Mouse (Mus musculus): ENCODE data around the gene 4930535I16Rik.

- TF ChIP-seq CTCF (IDR thresholded peaks at IDR 0.05; ENCODE audit: low read depth) (no peak), EP300 (IDR thresholded peaks at IDR 0.05; ENCODE audit: low read depth) (no peak)
Observed at GRCm38 (mm10) chr4:123948901-123949300, 31.1 kb upstream of the 4930535I16Rik start.
